Mouse (Mus musculus) urinary bladder, postnatal 4 days (tissue): Measurements from ENCODE around the gene Lhfpl3.
"Not testable (repeated sequence)": the region's sequence is repeated elsewhere in the genome, so short reads cannot be mapped to it uniquely, and the experiment has no call there.

Experiments used
- DNase-seq, 2 experiments: peaks; one replicate each; pipeline ENCODE4 v3.0.0; 2021 to 2022; ENCODE audit warnings: low spot score in 2 of 2

The Lhfpl3 gene

DNA sequence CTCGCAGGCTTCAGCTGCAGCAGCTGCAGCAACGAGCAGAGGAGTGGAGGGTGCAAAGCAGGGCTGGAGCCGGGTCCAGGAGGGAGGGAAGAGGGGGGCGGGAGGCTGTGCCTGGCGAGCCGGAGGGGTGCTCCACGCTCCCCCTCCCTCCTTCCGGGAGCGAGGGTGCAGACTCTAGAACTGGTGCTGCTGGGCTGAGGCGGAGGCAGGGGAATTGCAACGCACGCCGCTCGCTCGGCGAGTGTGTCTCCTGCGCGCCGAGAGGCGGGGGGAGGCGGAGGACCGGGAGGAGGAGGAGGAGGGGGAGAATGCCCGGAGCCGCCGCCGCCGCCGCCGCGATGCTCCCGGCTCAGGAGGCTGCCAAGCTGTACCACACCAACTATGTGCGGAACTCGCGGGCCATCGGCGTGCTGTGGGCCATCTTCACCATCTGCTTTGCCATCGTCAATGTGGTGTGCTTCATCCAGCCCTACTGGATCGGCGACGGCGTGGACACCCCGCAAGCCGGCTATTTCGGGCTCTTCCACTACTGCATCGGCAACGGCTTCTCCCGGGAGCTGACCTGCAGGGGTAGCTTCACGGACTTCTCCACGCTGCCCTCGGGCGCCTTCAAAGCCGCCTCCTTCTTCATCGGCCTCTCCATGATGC, at the start of gene Lhfpl3:
Lhfpl3 (plus strand) TSS at position 175 of the 648 bp plus-strand sequence.
- DNase-seq = no peak

DNA sequence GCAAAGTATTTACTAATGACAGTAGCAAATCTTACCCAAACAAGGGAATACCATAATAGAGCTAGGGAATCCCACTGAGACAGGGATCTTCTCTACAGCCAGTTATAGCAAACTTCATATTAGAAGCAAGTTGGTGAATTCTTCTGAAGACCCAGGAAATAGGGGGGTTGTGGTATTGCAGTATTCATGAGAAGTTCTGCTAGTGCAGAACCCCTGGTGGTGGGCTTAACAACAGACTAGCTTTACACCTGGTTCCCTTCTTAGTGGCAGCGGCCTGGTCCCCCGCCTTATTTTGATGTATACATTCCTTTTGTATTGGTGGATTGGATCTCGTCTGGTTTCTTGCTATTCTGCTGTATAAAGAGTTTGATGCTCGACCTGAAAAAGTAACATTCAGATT, 39.6 kb upstream of the Lhfpl3 start:
- DNase-seq = not testable (repeated sequence)

DNA sequence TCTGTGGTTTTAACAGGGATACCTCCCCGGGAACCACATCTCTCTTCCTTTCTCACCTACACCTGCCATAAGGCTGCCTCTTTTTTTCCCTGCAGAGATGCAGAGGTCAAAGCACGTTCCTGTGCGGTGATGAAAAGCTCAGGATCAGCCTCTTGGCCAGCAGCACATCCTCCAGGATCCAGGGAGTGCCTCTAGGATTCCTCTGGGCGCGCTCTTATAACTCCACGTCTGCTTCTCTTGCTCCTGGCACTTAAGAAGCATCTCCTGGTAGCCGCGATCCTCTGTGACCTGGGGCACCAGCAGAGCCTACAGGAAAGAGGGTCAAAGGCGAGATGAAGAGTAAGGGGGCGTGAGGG, 352 bp upstream of the Lhfpl3 start:
- no peak for DNase-seq

DNA sequence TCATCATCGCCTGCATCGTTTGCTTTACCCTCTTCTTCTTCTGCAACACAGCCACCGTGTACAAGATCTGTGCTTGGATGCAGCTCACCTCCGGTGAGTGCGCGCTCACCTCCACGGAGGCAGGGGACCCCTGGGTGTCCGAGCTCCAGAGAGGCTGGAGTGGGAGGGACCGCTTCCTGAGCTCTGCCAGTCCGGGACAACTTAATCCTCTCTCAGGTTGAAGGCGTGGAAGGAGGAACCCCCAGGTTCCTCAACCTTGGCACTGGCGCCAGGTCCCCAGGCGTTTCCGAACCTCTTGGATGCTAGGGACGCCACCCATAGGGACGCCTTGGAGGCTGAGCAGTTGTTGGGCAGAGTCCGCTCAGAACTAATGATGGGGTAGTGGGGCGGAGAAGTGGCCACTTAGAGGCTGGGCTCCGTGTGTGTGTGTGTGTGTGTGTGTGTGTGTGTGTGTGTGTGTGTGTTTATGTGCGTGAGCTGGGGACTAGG, 718 bp downstream of the Lhfpl3 start:
- no peak for DNase-seq

DNA sequence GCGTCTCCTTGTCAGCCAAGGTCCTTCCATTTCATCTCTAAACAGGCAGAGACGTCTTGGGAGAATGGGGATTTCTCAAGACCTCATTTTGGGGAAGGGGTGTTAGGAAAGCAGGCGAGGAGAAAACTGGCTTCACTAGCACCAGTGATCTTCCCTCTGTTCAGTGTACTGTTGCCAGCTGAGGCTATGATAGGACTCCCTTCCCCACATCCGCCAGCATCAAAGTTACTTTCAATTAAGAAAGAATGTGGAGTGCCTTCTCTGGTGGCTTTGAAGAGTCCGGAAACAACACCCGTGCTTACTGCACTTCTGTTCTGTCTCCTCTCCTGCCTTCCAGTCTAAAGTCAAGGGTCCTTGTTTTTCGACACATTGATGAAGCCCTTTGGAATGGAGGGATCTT, 1.4 kb downstream of the Lhfpl3 start:
- no peak for DNase-seq

DNA sequence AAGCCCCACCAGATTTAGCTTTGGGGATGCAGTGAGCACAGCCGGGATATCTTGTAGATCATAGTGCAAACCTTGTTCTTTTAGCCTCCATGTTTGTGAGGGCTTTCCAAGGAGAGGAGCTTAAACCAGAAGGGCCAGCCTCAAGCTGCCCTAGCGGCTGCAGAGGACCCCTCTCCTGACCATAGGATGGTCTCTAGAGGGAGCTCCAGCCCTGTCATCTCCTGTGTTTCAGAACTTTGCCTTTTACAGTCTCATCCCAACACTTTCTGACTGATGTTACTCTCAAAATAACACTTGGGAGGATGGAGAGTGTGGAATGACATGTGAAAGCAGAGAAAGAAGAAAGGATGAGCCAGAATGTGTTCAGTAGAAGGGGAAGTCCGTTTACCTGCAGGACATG, 11.4 kb downstream of the Lhfpl3 start:
- DNase-seq = no peak

DNA sequence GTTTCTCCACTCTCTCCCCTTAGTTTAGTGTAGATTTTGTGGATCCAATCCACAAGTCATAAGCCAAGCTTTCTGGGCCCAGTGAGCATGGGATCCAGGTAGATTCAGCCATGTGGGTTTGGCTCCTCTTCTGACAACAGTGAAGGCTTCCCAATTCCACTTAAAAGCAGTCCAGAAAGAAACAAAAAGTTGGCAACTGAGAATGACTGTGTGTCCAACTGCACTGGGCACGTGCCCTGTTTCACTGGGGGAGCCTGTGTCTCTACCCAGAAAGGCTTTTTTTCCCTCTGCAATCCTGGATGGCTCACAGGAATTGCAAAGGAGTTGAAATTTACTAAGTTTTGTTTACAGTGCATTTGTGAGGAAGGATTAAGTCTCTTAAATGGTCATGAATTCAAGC, 24.9 kb downstream of the Lhfpl3 start:
- no peak for DNase-seq

DNA sequence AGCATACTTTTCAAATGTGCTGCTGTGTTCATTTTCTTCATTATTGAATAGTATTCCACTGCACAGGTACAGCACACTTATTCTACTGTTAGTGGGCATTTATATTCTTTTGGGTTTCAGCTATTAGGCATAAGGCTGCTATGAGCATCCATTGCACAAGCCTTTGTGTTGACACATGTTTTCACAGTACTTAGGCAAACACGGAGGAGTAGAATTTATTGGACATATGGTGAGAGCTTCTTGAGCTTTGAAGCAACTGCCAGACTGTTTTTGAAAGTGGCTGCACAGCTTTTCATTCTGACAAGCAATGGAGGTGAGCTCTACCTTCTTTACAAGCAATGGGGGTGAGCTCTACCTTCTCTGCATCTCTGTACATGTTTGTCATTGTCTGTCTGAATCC, 49.5 kb downstream of the Lhfpl3 start:
- no peak for DNase-seq

DNA sequence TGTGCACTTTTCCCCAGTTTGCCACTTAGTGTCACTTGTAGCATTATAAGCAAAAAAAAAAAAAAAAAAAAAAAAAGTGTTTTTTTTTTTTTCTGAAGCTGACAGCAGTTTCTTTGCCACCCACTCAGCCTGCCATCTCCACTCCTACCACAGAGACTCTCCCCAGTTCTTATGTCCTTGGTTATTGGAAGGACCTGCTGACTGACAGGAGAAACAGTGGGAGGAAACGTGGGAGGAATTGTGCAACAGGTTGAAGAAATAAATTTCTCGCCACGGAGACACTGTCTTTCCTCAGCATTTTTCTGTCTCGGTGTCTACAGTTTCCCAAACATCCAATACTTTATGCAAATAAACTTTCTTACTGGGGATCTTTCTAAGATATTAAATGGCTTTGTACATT, 67.6 kb downstream of the Lhfpl3 start:
- no peak for DNase-seq

DNA sequence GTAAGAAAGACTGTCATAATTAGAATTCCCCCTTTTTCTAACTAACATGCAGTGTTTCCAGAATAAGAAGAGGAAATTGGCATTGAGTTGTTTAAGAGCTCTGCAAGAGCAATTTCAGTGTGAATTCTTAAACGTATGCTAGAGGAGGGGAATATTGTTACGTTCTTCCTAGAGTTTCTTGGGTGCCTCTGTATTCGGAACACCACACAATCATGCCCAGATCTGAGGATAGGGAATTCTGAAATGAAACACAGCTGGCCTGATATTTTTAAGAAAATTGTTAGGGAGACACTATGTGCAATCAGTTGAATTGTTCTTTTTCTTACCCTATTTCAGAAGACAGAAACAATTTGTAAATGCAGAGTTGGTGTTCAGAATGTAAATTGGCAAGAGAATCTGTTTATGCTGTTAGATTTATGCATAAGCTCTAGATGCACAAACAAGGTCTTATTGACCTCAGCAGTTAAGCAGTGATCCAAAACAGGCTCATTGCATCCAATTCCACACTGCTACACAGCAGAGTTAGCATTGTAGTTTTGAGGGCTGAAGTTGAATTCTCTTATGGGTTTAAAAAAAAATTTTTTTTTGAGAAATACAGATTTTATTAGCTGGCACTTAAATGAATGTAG, 84.1 kb downstream of the Lhfpl3 start:
- no peak for DNase-seq

DNA sequence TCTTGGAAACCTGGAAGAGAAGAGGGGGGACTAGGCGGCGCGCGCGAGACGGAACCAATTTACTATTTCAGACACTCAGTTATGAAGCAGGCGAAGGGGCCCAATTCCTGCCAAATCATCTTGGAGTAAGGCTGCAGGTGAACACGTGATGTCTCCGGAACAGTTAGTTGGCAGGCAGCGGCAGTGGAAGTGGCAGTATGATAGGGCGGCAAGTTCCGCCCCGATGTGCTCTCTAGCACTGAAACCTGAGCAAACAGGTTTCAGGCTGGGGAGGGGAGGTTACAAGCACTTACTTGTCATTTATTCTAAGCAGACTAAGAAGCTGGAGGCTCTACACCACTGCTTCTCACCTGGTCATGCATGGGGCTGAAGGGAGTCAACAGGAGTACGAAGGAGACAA, 105.7 kb downstream of the Lhfpl3 start:
- no peak for DNase-seq

DNA sequence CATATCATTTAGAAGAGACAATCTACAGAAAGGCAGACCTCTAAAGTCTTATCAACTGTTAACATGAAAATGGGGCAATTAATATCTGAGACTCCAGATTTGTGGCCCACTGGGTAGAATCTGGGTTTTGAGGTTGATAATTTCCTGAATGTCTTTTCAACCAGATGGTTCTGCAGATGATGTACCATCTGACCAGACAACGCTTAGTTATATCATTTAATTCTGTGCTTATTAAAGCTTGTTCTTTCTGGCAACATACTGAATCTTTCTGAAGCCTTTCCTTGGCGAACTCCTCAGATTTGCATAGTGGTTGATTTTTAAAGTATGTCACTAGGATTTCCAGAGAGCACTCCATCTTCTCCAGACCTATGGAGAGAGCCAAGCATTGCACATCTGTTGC, 107.6 kb downstream of the Lhfpl3 start:
- DNase-seq = no peak

DNA sequence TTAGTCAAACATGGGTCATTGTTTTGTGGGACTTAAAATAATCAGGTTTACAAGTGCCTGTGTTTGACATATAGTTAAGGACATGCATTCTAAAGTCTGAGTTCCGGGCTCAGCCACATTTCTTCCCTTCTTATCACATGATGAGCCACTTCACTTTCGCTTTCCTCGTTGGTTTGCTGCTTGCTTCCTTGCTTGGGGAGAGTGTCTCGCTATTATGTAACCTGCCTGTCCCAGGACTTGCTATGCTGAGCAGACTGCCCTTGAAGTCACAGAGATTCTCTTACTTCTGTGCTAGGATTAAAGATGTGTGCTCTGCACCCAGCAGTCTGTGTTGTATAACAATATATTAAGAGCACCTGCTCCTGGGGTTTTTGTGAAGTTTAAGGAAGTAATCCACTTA, 110.6 kb downstream of the Lhfpl3 start:
- no peak for DNase-seq

DNA sequence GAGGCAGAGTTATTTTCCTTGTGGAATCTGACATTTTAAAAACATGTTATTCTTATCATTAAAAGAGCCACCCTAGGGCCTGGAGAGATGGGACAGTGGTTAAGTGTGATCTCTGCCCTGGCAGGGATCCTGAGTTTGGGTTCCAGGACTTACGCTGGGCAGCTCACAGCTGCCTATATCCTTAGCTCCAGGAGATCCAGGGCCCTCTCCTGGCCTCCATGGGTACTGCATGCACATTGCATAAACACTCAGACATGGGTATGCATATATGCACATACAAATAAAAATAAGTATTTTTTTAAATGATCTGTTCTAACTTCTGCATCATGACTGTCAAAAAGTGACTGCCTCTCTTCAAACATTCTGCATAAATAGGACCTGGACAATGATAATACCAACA, 115.5 kb downstream of the Lhfpl3 start:
- DNase-seq = no peak

DNA sequence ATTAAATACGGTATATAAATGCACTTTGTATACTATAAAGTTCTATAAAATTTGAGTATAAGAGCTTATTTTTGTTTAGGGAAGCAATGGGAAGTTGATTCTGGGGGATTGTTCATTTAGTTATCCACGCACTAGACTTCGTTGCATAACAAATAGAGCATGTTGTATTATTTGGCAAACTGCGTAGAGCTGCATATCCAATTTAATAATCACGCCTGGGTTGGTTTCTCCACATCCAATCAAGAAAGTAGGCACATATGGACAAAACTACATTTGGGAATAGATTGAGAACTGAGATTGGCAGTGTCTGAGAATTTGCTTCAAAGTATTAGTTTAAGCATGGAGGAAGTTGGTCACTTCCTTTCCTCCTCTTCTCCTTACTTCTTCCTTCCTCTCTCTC, 123.2 kb downstream of the Lhfpl3 start:
- DNase-seq = no peak

DNA sequence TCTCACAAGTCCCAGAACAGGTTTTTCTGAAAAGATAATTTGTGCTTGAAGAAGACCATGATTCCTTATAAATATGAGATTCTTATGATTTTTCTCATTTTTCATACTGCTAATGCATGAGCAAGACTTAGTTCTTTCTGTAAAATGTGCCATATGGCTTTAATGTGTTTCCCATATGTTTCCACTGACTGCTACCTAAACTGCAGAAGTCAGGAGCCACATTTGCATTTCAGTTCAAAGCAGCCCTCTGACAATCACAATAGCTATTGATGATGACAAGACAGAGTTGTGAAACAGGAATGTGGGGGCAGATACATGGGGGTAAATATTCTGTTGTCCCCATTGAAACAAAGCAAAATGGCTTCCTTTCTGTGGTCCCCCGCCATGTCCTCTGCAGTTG, 126.6 kb downstream of the Lhfpl3 start:
- DNase-seq = no peak

DNA sequence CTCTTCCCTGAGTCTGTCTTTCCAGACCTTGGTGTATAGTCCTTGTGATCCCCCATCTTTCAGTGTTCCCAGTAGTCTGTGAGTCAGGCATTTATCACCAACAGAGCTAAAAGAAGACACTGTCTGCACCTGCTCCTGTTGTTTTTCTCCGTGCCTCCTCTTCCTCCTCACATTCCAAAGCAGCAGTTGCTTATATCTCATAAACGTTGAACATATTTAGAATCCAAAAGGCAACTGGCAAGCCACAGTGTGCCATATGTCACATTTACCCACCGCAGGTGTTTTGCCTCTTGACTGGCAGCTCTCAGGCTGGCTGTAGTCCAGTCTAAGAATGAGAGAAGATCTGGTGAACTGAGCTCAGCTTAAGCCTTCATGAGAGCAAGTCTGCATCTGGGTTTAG, 142.5 kb downstream of the Lhfpl3 start:
- no peak for DNase-seq

DNA sequence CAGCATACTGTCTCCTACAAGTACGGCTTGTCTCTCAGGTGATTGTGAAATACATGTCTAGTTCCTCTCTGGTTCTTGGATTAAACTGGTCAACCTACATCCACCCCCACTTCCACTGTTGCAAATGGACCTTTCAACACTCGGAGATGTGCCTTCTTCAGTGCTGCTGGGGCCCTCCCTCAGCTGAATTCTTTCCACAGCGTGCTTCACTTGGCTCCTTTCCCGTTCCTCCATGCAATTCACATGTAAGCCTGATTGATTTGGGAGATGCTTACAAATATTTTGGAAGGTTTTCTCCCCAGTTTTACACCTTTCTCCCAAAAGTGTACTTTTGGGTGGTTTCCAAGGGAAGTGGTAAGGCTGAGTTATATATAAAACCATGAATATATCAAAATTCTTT, 143.6 kb downstream of the Lhfpl3 start:
- no peak for DNase-seq

DNA sequence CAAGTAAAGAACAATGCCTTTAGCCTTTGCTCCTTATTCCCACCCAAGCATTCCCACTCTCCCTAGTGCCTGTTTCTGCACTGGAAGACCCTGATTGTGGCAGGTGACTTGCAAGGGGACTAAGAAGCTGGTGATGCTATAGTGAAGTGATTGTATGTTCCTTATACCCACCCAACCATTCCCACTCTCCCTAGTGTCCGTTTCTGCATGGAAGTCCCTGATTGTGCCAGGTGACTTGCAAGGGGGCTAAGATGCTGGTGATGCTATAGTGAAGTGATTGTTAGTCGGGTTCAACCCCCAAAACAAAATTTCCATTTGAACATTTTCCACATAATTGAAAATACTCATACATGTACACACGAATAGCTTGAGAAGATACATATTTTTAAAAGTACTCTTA, 151.4 kb downstream of the Lhfpl3 start:
- no peak for DNase-seq

DNA sequence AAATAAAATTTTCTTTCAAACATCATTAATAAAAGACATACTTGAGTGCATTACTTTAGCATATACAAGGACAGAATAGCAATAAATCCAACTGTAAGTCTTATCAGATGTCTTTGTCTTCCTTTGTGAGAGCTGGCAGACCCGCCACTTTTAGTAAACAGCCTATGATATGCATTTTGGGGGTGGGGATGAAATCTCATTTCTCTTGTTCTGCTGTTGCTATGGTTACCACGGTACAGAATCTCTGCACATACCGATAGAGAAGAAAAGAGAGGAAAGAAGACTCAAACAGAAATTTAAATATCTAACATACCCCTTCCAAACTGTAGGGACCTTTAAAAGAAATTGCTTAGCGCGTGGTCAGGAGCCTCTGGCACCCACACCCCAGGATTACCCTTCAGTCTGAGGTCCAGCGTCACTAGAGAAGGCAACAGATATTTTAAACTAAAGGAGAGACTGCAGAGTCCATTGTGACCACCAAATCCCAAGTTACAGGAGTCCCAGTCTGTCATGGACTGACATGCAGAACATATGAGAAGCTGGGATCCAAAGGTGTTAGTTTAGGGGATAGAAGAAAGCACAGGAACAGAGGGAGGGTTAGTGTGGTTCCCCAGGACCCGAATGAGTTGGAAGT, 151.9 kb downstream of the Lhfpl3 start:
- no peak for DNase-seq

DNA sequence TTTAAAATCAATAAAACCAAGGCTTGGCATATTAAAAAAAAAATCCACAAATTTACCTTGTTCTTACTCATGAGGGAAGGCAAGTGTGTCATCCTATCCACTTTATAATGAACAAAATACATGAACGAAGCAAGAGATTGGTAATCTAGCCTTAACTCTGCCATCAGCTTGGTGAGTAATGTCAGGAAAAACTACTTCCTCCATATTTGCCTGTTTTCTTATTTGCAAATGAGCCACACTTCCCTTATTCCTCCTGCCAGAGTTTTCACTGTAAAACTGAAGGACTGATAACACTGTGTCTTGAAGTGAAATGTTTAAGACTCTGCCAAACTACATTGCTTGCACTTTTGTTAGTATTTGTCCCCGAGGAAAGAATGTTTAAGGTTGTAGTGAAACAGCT, 152.7 kb downstream of the Lhfpl3 start:
- DNase-seq = no peak

DNA sequence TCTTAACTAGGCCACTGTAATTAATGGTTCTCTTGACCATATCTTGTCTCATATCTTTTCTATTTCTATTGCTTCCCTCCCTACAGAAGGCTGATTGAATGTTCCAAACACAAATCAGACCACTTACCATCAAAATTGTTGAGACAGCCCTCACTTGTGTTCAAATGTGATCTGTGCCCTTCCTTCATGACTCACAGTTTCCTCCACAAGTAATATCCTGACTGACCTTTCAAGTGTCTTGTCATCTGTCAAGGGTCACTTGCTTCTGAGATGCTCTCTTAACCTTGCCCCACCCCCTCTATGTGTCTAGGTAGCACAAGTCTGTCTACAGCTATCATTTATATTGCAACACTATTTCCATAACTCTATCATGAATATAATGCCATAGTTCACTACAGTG, 154.1 kb downstream of the Lhfpl3 start:
- DNase-seq = no peak

DNA sequence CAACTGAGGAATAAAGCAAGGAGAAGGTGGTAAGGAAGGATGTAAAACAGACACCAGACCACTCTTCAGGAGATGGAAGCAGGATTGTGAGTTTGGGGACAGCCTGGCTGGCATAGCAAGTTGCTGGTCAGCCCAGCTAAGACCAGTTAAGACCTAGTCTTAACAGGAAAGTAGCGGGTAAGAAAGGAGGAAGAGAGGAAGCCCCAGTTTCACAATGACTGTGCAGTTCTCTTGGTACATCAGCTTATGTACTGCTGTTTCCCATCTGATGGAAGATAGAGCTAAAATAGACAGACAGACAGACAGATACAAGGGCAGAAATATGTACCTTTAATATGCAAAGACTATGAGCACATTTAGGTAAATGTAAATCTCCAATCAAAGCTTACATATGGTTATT, 171.3 kb downstream of the Lhfpl3 start:
- DNase-seq = no peak
